Mouse (Mus musculus): Measurements from ENCODE around the gene Olfr780.
"Not testable (repeated sequence)": the region's sequence is repeated elsewhere in the genome, so short reads cannot be mapped to it uniquely, and the experiment has no call there.

The Olfr780 gene

GRCm38 (mm10) chr10:129317817-129318216, at the start of gene Olfr780:
Gene Olfr780 (plus strand): TSS chr10:129318117.
- no peak for DNase-seq (ENCODE audit: low spot score in 2 of 2)

DNA sequence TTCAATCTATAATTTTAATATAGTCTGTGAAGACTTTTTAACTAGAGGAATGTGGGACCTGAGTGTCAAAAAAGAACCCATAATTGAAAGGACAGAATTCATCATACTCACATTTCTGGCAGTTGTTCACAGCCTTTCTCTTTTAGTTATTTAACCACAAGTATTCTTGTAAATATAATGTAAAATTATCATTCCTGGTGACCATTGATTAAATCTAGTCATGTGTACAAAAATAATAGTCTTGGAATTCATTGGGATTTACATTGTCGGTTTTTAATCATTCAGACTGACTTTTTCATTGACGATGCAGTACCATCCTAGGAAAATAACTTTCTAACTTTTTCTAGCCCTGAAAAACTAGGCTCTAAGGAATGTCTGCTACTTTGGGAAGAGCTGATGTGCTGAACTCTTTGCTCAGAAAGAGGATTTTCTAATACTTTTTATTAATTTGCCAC, 46.8 kb upstream of the Olfr780 start, which contains the start of gene Olfr777:
Gene Olfr777 (minus strand): TSS at position 405 of the 455 bp plus-strand sequence.
- no peak for DNase-seq (ENCODE audit: low spot score in 2 of 2)

DNA sequence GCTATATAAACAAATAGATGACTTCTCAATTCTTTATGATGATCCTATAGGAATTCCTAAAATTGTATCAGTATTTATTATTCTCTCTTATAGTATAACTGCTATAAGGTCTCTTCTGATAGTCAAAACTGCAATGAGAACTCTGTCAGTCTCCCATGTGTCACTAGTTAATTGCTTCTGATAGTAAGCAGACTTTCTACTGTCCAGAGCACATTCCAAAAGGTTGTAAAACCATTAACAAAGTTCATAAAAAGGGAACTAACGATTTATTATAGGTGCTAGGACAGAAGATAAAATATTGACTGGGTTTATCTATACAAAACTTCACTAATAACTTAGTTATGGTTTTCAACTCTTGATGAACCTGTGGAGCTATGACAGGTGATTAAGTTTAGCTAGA, 4.9 kb upstream of the Olfr780 start:
- DNase-seq (ENCODE audit: low spot score in 2 of 2): not testable (repeated sequence)

DNA sequence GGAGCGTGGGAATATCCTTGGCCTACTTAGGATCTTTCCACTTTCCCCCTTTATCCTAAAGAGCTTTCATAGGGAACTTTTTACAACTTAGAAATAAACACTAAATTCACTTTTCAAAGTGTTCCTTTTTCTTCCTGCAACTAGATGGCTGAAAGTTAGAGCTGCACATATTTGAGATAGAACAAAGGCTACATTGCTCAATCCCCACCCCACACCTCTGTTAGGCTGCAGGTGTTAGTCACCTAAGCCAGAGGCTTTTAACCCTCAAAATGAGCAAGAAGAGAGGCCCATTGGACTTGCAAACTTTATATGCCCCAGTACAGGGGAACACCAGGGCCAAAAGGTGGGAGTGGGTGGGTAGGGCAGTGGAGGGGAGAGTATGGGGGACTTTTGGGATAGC, 4.4 kb upstream of the Olfr780 start:
- DNase-seq (ENCODE audit: low spot score in 2 of 2): not testable (repeated sequence)

- DNase-seq (ENCODE audit: low spot score in 2 of 2): no peak
Observed at GRCm38 (mm10) chr10:129328554-129328953, 10.6 kb downstream of the Olfr780 start, which contains the start of gene Olfr781. Gene Olfr781 (plus strand): TSS chr10:129328854.

GRCm38 (mm10) chr10:129348550-129348949, 30.6 kb downstream of the Olfr780 start, which contains the start of gene Olfr782:
Gene Olfr782 (plus strand): TSS chr10:129348850.
- no peak for DNase-seq (ENCODE audit: low spot score in 2 of 2)

- DNase-seq (ENCODE audit: low spot score in 2 of 2): not testable (repeated sequence)
Observed at GRCm38 (mm10) chr10:129352475-129352874, 34.6 kb downstream of the Olfr780 start.

- not testable (repeated sequence) for DNase-seq (ENCODE audit: low spot score in 2 of 2)
Observed at GRCm38 (mm10) chr10:129356496-129356895, 38.6 kb downstream of the Olfr780 start.

- DNase-seq (ENCODE audit: low spot score in 2 of 2): no peak
Observed at GRCm38 (mm10) chr10:129357307-129357706, 39.4 kb downstream of the Olfr780 start.

All from urinary bladder, postnatal 4 days (tissue).